Mouse (Mus musculus) B cell, adult 67 days (primary cell): Measurements from ENCODE around the gene Eef1a1. TPM values are rescaled to one million over a fixed set of nuclear protein-coding genes. Genes with fewer than 3 reads are reported as not detected.

Experiments
- total RNA-seq, 2 experiments: library from RNA; stranded (reverse); gene quantifications; 4 replicates each; pipeline ENCODE4 v1.2.4; 2023

The Eef1a1 gene
- 1,000 to 10,000 TPM; 8,287 to 8,401 TPM for total RNA-seq

DNA sequence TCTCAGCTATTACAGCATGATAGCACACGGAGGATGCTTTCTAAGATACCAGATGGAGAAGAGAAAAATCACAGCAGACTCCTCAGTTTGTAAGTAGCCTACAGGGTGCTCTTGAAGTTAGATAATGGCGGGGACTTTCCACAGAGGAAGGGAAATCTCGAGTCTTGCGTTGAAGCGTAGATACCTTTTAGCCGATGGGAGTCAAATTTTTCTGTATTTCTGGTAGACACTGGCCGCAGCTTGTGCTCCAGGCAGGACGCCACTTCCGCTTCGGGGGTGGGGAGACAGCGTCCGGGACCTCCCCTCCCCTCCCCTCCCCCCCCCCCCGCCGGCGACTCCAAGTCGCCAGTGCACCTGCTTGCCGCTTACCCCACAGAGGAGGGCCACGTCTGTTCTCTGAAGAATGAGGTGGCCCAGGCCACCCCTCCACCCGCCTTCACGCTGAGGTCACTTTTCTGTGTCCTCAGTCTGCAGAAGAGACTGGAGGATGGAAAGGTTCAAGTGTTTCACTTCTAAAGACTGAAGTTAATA, at the start of gene Eef1a1:
Gene Eef1a1, minus strand, starts transcription at position 262 of the 531 bp plus-strand sequence.

GRCm38 (mm10) chr9:78447973-78448873, 40.7 kb downstream of the Eef1a1 start, which contains the start of the genes Mto1 and Gm17324:
Gene Mto1 (plus strand): TSS chr9:78448208.
Gene Gm17324 (minus strand): TSS chr9:78448786.

GRCm38 (mm10) chr9:78442579-78443392, 46.2 kb downstream of the Eef1a1 start, which contains the start of gene Cgas:
Gene Cgas (minus strand): TSS chr9:78443237.

Other genes with a start within 250 kb of the Eef1a1 start
- gene Gm3776, start 232.0 kb downstream of the Eef1a1 start, total RNA-seq: not detected
- gene Gm10639, start 199.2 kb downstream of the Eef1a1 start, total RNA-seq: not detected
- not detected for gene Omt2a, start 174.4 kb downstream of the Eef1a1 start, total RNA-seq
- not detected for gene Omt2b, start 161.6 kb downstream of the Eef1a1 start, total RNA-seq
- not detected for gene Gsta2, start 133.4 kb downstream of the Eef1a1 start, total RNA-seq
- gene Dppa5a, start 121.0 kb downstream of the Eef1a1 start, total RNA-seq: not detected
- gene Ooep, start 110.4 kb downstream of the Eef1a1 start, total RNA-seq: not detected
- gene Ddx43, start 93.4 kb downstream of the Eef1a1 start, total RNA-seq: not detected
- 1 to 10 TPM; 1.4 to 2.1 TPM for gene Cgas, start 45.9 kb downstream of the Eef1a1 start, total RNA-seq
- 10 to 100 TPM; 25.4 to 34.6 TPM for gene Mto1, start 40.9 kb downstream of the Eef1a1 start, total RNA-seq
- under 1 TPM in 1 of 2 experiments, not detected in 1; 0.62 TPM for gene Gm17324, start 40.4 kb downstream of the Eef1a1 start, total RNA-seq
- gene Slc17a5, start 98.9 kb upstream of the Eef1a1 start, total RNA-seq: 1 to 10 TPM; 6.3 to 7.9 TPM
- not detected for gene Cd109, start 126.4 kb upstream of the Eef1a1 start, total RNA-seq